Mouse (Mus musculus): ENCODE measurements around the gene Olfr250. TPM values are rescaled to one million over a fixed set of nuclear protein-coding genes. Genes with fewer than 3 reads are reported as not detected.
"Not testable (repeated sequence)": the region's sequence is repeated elsewhere in the genome, so short reads cannot be mapped to it uniquely, and the experiment has no call there.

Gene Olfr250
- polyA plus RNA-seq (2016; fragmentation: Nextera tagmentation; extraction: Ambion mirVana) = not detected in 2 replicates

- Histone ChIP-seq H3K4me3 (no peak within 1 kb of the TSS), H3K27ac (replicated peaks) (no peak within 1 kb of the TSS), H3K4me2 (replicated peaks) (no peak within 1 kb of the TSS), H3K36me3 (no peaks in the 10 kb centered on the region), H3K4me1 (no peaks in the 10 kb centered on the region), H3K9ac (replicated peaks) (no peak within 1 kb of the TSS), H3K9me3 (no peaks in the 10 kb centered on the region), H3K27me3 (no peaks in the 10 kb centered on the region)
- 77% methylated on average over 2 of the region's 2 CpGs for WGBS
- ATAC-seq (ENCODE audit: low FRiP score, low read depth) = no peak
Measured at GRCm38 (mm10) chr9:38366596-38366995, at the start of gene Olfr250. Gene Olfr250, plus strand, starts transcription at chr9:38366896.

- Histone ChIP-seq H3K4me3 (no peak within 1 kb of the TSS), H3K9ac (replicated peaks) (no peak within 1 kb of the TSS)
- 80% methylated on average over 3 of the region's 3 CpGs for WGBS
Measured at GRCm38 (mm10) chr9:38328760-38329159, 37.9 kb upstream of the Olfr250 start, which contains the start of gene Olfr25. Gene Olfr25, plus strand, starts transcription at chr9:38329060.

DNA sequence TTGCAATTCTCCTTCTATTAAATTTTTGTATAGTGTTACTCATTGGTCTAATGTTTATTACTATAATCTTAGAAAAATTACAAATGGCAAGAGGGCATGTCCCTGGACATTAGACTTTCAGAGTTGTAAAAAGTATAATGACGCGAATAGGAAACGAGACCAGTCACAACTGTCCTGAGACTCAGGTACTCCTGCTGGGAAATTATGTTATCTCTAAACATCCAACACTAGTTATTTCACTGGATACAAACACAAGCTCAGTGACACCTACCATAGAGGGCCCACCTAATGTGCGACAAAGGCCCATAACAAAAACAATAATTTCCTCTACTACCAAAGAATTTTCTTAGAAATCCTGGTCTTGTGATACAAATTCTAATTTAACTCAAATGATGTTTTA lies 18.6 kb upstream of the Olfr250 start, which contains the start of gene Olfr898:
Gene Olfr898 (plus strand): TSS at position 301 of the 400 bp plus-strand sequence.
- Histone ChIP-seq H3K9me3 (no peaks in the 10 kb centered on the region), H3K36me3 (no peaks in the 10 kb centered on the region), H3K9ac (replicated peaks) (no peak within 1 kb of the TSS), H3K27me3 (no peaks in the 10 kb centered on the region), H3K4me2 (replicated peaks) (no peak within 1 kb of the TSS), H3K4me3 (no peak within 1 kb of the TSS), H3K4me1 (no peaks in the 10 kb centered on the region), H3K27ac (replicated peaks) (no peak within 1 kb of the TSS)
- no peak for ATAC-seq (ENCODE audit: low FRiP score, low read depth)
- 95% methylated on average over 4 of the region's 4 CpGs for WGBS

More at GRCm38 (mm10) chr9:38328760-38329159, 37.9 kb upstream of the Olfr250 start, which contains the start of gene Olfr25:
- no peaks in the 10 kb centered on the region for H3K4me1 ChIP-seq
- no peaks in the 10 kb centered on the region for H3K27me3 ChIP-seq
- H3K9me3 ChIP-seq = no peaks in the 10 kb centered on the region
- ATAC-seq (ENCODE audit: low FRiP score, low read depth) = no peak
- no peaks in the 10 kb centered on the region for H3K36me3 ChIP-seq
- H3K27ac ChIP-seq (replicated peaks) = no peak within 1 kb of the TSS
- no peak within 1 kb of the TSS for H3K4me2 ChIP-seq (replicated peaks)

GRCm38 (mm10) chr9:38376786-38377185 lies 10.1 kb downstream of the Olfr250 start, which contains the start of gene Olfr251:
Gene Olfr251, plus strand, starts transcription at chr9:38377086.
- Histone ChIP-seq H3K27me3 (no peaks in the 10 kb centered on the region), H3K36me3 (no peaks in the 10 kb centered on the region), H3K9me3 (no peaks in the 10 kb centered on the region), H3K9ac (replicated peaks) (no peak within 1 kb of the TSS), H3K4me1 (no peaks in the 10 kb centered on the region), H3K27ac (replicated peaks) (no peak within 1 kb of the TSS), H3K4me2 (replicated peaks) (no peak within 1 kb of the TSS), H3K4me3 (no peak within 1 kb of the TSS)
- ATAC-seq (ENCODE audit: low FRiP score, low read depth) = no peak
- WGBS = 73% methylated on average over 2 of the region's 2 CpGs

DNA sequence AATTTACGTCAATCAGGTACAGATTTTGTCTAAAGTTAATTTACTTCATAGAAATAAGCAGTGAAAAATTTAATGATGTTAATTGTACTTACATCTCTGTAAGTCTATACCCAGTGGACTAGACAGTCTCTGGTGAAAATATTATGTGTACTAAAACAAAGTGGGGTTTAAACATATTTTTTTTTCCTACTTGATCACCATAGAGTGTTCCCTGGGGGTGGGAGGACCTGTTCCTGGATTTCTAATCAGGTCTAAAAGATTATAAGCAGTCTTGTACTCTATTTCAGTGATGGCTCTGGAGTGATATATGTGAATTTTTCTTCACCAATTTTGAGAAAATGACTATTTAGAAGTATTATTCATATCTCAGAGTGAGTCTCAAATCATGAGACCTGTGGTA lies 34.7 kb downstream of the Olfr250 start, which contains the start of gene Olfr147:
Gene Olfr147 (plus strand): TSS at position 301 of the 400 bp plus-strand sequence.
- no peak within 1 kb of the TSS for H3K4me3 ChIP-seq
- no peak within 1 kb of the TSS for H3K4me2 ChIP-seq (replicated peaks)
- 85% methylated on average over 1 of the region's 1 CpGs for WGBS
- no peaks in the 10 kb centered on the region for H3K9me3 ChIP-seq
- no peak within 1 kb of the TSS for H3K9ac ChIP-seq (replicated peaks)
- no peaks in the 10 kb centered on the region for H3K27me3 ChIP-seq
- H3K36me3 ChIP-seq = no peaks in the 10 kb centered on the region
- ATAC-seq (ENCODE audit: low FRiP score, low read depth) = no peak
- no peak within 1 kb of the TSS for H3K27ac ChIP-seq (replicated peaks)
- H3K4me1 ChIP-seq = no peaks in the 10 kb centered on the region

DNA sequence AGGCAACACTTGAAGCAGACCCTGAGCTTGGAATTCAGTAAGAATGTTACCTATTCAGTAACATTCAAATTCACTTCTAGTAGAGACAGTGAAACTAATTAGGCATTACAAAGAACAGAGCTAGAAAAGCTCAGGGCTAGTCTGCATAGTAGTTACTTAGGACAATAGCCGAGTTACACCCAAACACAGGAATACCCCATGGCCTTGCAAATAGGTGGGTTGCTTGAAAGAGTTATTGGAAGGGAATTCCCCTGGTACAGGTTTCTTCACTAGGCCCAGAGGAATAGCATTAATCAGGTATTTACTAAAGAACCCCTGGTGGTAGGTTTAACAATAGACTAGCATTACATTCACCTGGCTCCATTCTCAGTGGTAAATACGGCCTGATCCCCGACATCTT lies 40.8 kb downstream of the Olfr250 start:
- not testable (repeated sequence) for ATAC-seq (ENCODE audit: low FRiP score, low read depth); H3K4me2 ChIP-seq (replicated peaks); H3K9ac ChIP-seq (replicated peaks); H3K36me3 ChIP-seq; H3K27me3 ChIP-seq; H3K4me1 ChIP-seq; H3K27ac ChIP-seq (replicated peaks); H3K4me3 ChIP-seq; H3K9me3 ChIP-seq
- WGBS = 90% methylated on average over 3 of the region's 3 CpGs

GRCm38 (mm10) chr9:38413502-38413901 lies 46.8 kb downstream of the Olfr250 start:
- not testable (repeated sequence) for H3K36me3 ChIP-seq; H3K27ac ChIP-seq (replicated peaks); H3K9ac ChIP-seq (replicated peaks); H3K9me3 ChIP-seq; H3K27me3 ChIP-seq; H3K4me3 ChIP-seq; ATAC-seq (ENCODE audit: low FRiP score, low read depth); H3K4me2 ChIP-seq (replicated peaks); H3K4me1 ChIP-seq
- 93% methylated on average over 14 of the region's 14 CpGs for WGBS

Other genes with a start within 250 kb of the Olfr250 start
- gene Olfr890, start 224.4 kb upstream of the Olfr250 start, polyA plus RNA-seq (2016; fragmentation: Nextera tagmentation; extraction: Ambion mirVana) = not detected in 2 replicates
- gene Olfr891, start 186.1 kb upstream of the Olfr250 start, polyA plus RNA-seq (2016; fragmentation: Nextera tagmentation; extraction: Ambion mirVana) = not detected in 2 replicates
- not detected in 2 replicates for gene Olfr893, start 158.5 kb upstream of the Olfr250 start, polyA plus RNA-seq (2016; fragmentation: Nextera tagmentation; extraction: Ambion mirVana)
- not detected in 2 replicates for gene Olfr894, start 148.8 kb upstream of the Olfr250 start, polyA plus RNA-seq (2016; fragmentation: Nextera tagmentation; extraction: Ambion mirVana)
- gene Olfr143, start 114.1 kb upstream of the Olfr250 start, polyA plus RNA-seq (2016; fragmentation: Nextera tagmentation; extraction: Ambion mirVana) = not detected in 2 replicates
- not detected in 2 replicates for gene Olfr895, start 99.0 kb upstream of the Olfr250 start, polyA plus RNA-seq (2016; fragmentation: Nextera tagmentation; extraction: Ambion mirVana)
- not detected in 2 replicates for gene Olfr896-ps1, start 75.8 kb upstream of the Olfr250 start, polyA plus RNA-seq (2016; fragmentation: Nextera tagmentation; extraction: Ambion mirVana)
- not detected in 2 replicates for gene Olfr25, start 37.8 kb upstream of the Olfr250 start, polyA plus RNA-seq (2016; fragmentation: Nextera tagmentation; extraction: Ambion mirVana)
- gene Olfr898, start 18.5 kb upstream of the Olfr250 start, polyA plus RNA-seq (2016; fragmentation: Nextera tagmentation; extraction: Ambion mirVana) = not detected in 2 replicates
- gene Olfr251, start 10.2 kb downstream of the Olfr250 start, polyA plus RNA-seq (2016; fragmentation: Nextera tagmentation; extraction: Ambion mirVana) = not detected in 2 replicates
- not detected in 2 replicates for gene Olfr147, start 34.8 kb downstream of the Olfr250 start, polyA plus RNA-seq (2016; fragmentation: Nextera tagmentation; extraction: Ambion mirVana)
- not detected in 2 replicates for gene Olfr901, start 62.6 kb downstream of the Olfr250 start, polyA plus RNA-seq (2016; fragmentation: Nextera tagmentation; extraction: Ambion mirVana)
- not detected in 2 replicates for gene Olfr902, start 80.8 kb downstream of the Olfr250 start, polyA plus RNA-seq (2016; fragmentation: Nextera tagmentation; extraction: Ambion mirVana)
- gene Olfr904, start 96.2 kb downstream of the Olfr250 start, polyA plus RNA-seq (2016; fragmentation: Nextera tagmentation; extraction: Ambion mirVana) = not detected in 2 replicates
- gene Olfr905, start 104.2 kb downstream of the Olfr250 start, polyA plus RNA-seq (2016; fragmentation: Nextera tagmentation; extraction: Ambion mirVana) = not detected in 2 replicates
- gene Olfr906, start 120.2 kb downstream of the Olfr250 start, polyA plus RNA-seq (2016; fragmentation: Nextera tagmentation; extraction: Ambion mirVana) = not detected in 2 replicates
- not detected in 2 replicates for gene Olfr907, start 128.9 kb downstream of the Olfr250 start, polyA plus RNA-seq (2016; fragmentation: Nextera tagmentation; extraction: Ambion mirVana)
- gene Olfr911-ps1, start 154.7 kb downstream of the Olfr250 start, polyA plus RNA-seq (2016; fragmentation: Nextera tagmentation; extraction: Ambion mirVana) = not detected in 2 replicates
- not detected in 2 replicates for gene Olfr910, start 171.0 kb downstream of the Olfr250 start, polyA plus RNA-seq (2016; fragmentation: Nextera tagmentation; extraction: Ambion mirVana)
- gene Olfr912, start 213.3 kb downstream of the Olfr250 start, polyA plus RNA-seq (2016; fragmentation: Nextera tagmentation; extraction: Ambion mirVana) = not detected in 2 replicates
- not detected in 2 replicates for gene Olfr913, start 225.9 kb downstream of the Olfr250 start, polyA plus RNA-seq (2016; fragmentation: Nextera tagmentation; extraction: Ambion mirVana)
- not detected in 2 replicates for gene Olfr914, start 238.2 kb downstream of the Olfr250 start, polyA plus RNA-seq (2016; fragmentation: Nextera tagmentation; extraction: Ambion mirVana)

Data from midbrain, embryonic 12.5 days (tissue).